8 mouse cellular contexts compared by ENCODE assay signal in genomic region chr4:108832916-108833827, GRCm38 (mm10). TPM values are rescaled to one million over a fixed set of nuclear protein-coding genes. Genes with fewer than 3 reads are reported as not detected.
DNase-seq lines count a peak whose midpoint lies in the region; ATAC-seq and TF ChIP-seq lines count a peak whose summit lies in the region.

TSS of gene Btf3l4 (minus strand) at chr4:108833614.

- no peaks in the 10 kb centered on the region for H3K27me3 ChIP-seq in heart, embryonic 11.5 days (ENCODE audit: control insufficient read depth, insufficient read depth, low read length)
- no peaks in the 10 kb centered on the region for H3K27me3 ChIP-seq in kidney, embryonic 16.5 days (ENCODE audit: insufficient read depth, low read length)
- H3K27me3 ChIP-seq in liver, adult 2 months (ENCODE audit: control insufficient read depth, insufficient read depth, low read length): no peaks in the 10 kb centered on the region
- H3K27me3 ChIP-seq in myocyte (ENCODE audit: control insufficient read depth, insufficient read depth, insufficient read length): no peaks in the 10 kb centered on the region
- H3K27me3 ChIP-seq in splenic B cell, adult 2 months (ENCODE audit: control insufficient read depth, insufficient read depth, low read length, poor library complexity, severe bottlenecking): no peaks in the 10 kb centered on the region

- peak within 1 kb of the TSS; percentile 99 for H3K9ac ChIP-seq in heart, embryonic 11.5 days (ENCODE audit: low read depth, low read length)
- H3K9ac ChIP-seq in kidney, embryonic 16.5 days (replicated peaks; ENCODE audit: low read length): peak within 1 kb of the TSS; percentile 99
- H3K9ac ChIP-seq in liver, adult 2 months (ENCODE audit: low read depth, low read length): peak within 1 kb of the TSS; percentile 97

- peak within 1 kb of the TSS; percentile 98 for H3K27ac ChIP-seq in heart, embryonic 11.5 days (ENCODE audit: low read depth, low read length)
- H3K27ac ChIP-seq in kidney, embryonic 16.5 days (ENCODE audit: low read length): peak within 1 kb of the TSS; percentile 100
- H3K27ac ChIP-seq in liver, adult 2 months (replicated peaks; ENCODE audit: insufficient read depth, low read depth, low read length): peak within 1 kb of the TSS; percentile 95

- peak within 1 kb of the TSS; percentile 84 for H3K4me2 ChIP-seq in heart, embryonic 11.5 days
- H3K4me2 ChIP-seq in kidney, embryonic 16.5 days (replicated peaks; ENCODE audit: low read depth, low read length): peak within 1 kb of the TSS; percentile 65
- peak within 1 kb of the TSS; percentile 98 for H3K4me2 ChIP-seq in myocyte (ENCODE audit: low read depth)

- peak; percentile 92 to 93 for DNase-seq in B cell, adult 2 months
- DNase-seq in brain, adult 2 months (ENCODE audit: low read depth, low spot score): peak; percentile 97
- DNase-seq in liver, adult 2 months (ENCODE audit: extremely low read depth, low read depth, low spot score): peak; percentile 80
- peak; percentile 94 for DNase-seq in splenic B cell, adult 2 months (ENCODE audit: low read depth, low spot score)

- under 1% methylated on average over 64 of the region's 73 CpGs for WGBS in heart, embryonic 11.5 days (ENCODE audit: insufficient replicate concordance)
- under 1% methylated on average over 64 of the region's 73 CpGs for WGBS in kidney, embryonic 16.5 days
- 1% methylated on average over 65 of the region's 73 CpGs for WGBS in liver, adult 2 months

- no peak for TF ChIP-seq CTCF in liver, adult 2 months (IDR thresholded peaks at IDR 0.05; ENCODE audit: low read depth, low read length)

- peaks cover 15% of the 10 kb centered on the region for H3K4me1 ChIP-seq in heart, embryonic 11.5 days (ENCODE audit: control insufficient read depth, insufficient read depth, low read length)
- peaks cover 24% of the 10 kb centered on the region for H3K4me1 ChIP-seq in kidney, embryonic 16.5 days (ENCODE audit: insufficient read depth, low read length)
- peaks cover 9% of the 10 kb centered on the region for H3K4me1 ChIP-seq in liver, adult 2 months (ENCODE audit: control insufficient read depth, insufficient read depth, low read length)

- H3ac ChIP-seq in myocyte (ENCODE audit: control insufficient read depth, insufficient read length): peak within 1 kb of the TSS; percentile 34

- peak within 1 kb of the TSS; percentile 95 for H3K4me3 ChIP-seq in heart, embryonic 11.5 days (ENCODE audit: low read depth, low read length)
- H3K4me3 ChIP-seq in kidney, embryonic 16.5 days (ENCODE audit: low read length): peak within 1 kb of the TSS; percentile 92
- peak within 1 kb of the TSS; percentile 97 for H3K4me3 ChIP-seq in liver, adult 2 months (ENCODE audit: insufficient read depth, low read depth, low read length)
- H3K4me3 ChIP-seq in myocyte: peak within 1 kb of the TSS; percentile 62

- peaks cover 11% of the 10 kb centered on the region; the same call in 1 of the 2 replicates for H3K79me2 ChIP-seq in liver, adult 2 months (ENCODE audit: control insufficient read depth, insufficient read depth, low read length)
- peaks cover 69% of the 10 kb centered on the region for H3K79me2 ChIP-seq in myocyte (ENCODE audit: control insufficient read depth, insufficient read depth)

- peaks cover 4% of the 10 kb centered on the region; the same call in 1 of the 2 replicates for H3K36me3 ChIP-seq in heart, embryonic 11.5 days (ENCODE audit: control insufficient read depth, insufficient read depth, low read length)
- H3K36me3 ChIP-seq in kidney, embryonic 16.5 days (ENCODE audit: insufficient read depth, low read length): peaks cover 16% of the 10 kb centered on the region; the same call in 1 of the 2 replicates
- H3K36me3 ChIP-seq in liver, adult 2 months (ENCODE audit: control insufficient read depth, insufficient read depth, low read length): peaks cover 10% of the 10 kb centered on the region
- peaks cover 12% of the 10 kb centered on the region for H3K36me3 ChIP-seq in myocyte (ENCODE audit: control insufficient read depth, insufficient read depth)
- no peaks in the 10 kb centered on the region for H3K36me3 ChIP-seq in splenic B cell, adult 2 months (ENCODE audit: control insufficient read depth, insufficient read depth, low read length, poor library complexity, severe bottlenecking)

- TF ChIP-seq POLR2A in liver, adult 2 months (IDR thresholded peaks at IDR 0.05; ENCODE audit: extremely low read depth, insufficient read depth, low read length): peak; percentile 49; the same call in 1 of the 2 replicates
- peak; percentile 85 for TF ChIP-seq POLR2A in myocyte (IDR thresholded peaks at IDR 0.05; ENCODE audit: insufficient read length, low read depth)

- ATAC-seq in erythroblast, adult 5-6 weeks (replicated peaks; ENCODE audit: low FRiP score, poor library complexity, severe bottlenecking): peak; percentile 97
- ATAC-seq in heart, embryonic 11.5 days (replicated peaks; ENCODE audit: insufficient number of reproducible peaks, low FRiP score, low TSS enrichment): peak; percentile 94
- peak; percentile 97 for ATAC-seq in kidney, embryonic 16.5 days (ENCODE audit: low FRiP score, low TSS enrichment)

- H3K9me3 ChIP-seq in heart, embryonic 11.5 days (replicated peaks; ENCODE audit: control insufficient read depth, low read length): no peaks in the 10 kb centered on the region
- H3K9me3 ChIP-seq in kidney, embryonic 16.5 days (ENCODE audit: low read length): no peaks in the 10 kb centered on the region

TF ChIP-seq in myocyte, 11 proteins besides CTCF, POLR2A, EP300 and RAD21:
- TF ChIP-seq TCF3 (IDR thresholded peaks at IDR 0.05; ENCODE audit: insufficient read length, low read depth) (no peak), REST (IDR thresholded peaks at IDR 0.05; ENCODE audit: insufficient read depth, insufficient read length) (no peak), USF1 (IDR thresholded peaks at IDR 0.05; ENCODE audit: low read depth) (peak; percentile 54), CEBPB (IDR thresholded peaks at IDR 0.05; ENCODE audit: insufficient read depth, poor library complexity, severe bottlenecking) (no peak), MYOD1 (IDR thresholded peaks at IDR 0.05; ENCODE audit: control insufficient read depth in 1 of 3, insufficient read length in 2 of 3, low read depth in 2 of 3) (peak in 1 of 3 experiments; percentile 29), POLR2AphosphoS2 (IDR thresholded peaks at IDR 0.05; ENCODE audit: insufficient read length, low read depth) (peak; percentile 88), MYOG (IDR thresholded peaks at IDR 0.05; ENCODE audit: control insufficient read depth in 1 of 3, insufficient read depth in 1 of 3, insufficient read length in 2 of 3, low read depth in 2 of 3) (peak in 1 of 3 experiments; percentile 1)

RNA-seq across cellular contexts. Expression of gene Btf3l4, which starts in this region (rescaled TPM):
- 17.1 and 21.7 TPM in 2 replicates for total RNA-seq in erythroblast, adult 5-6 weeks (2015; ENCODE audit: low replicate concordance)
- 12.0 and 18.3 TPM in 2 replicates for total RNA-seq in erythroblast, adult 5-6 weeks (2017; ENCODE audit: low replicate concordance)
- polyA plus RNA-seq in heart, embryonic 11.5 days (2014; fragmentation: Nextera tagmentation; extraction: Ambion mirVana): 157 and 162 TPM in 2 replicates
- polyA plus RNA-seq in kidney, embryonic 16.5 days (2015; fragmentation: Nextera tagmentation; extraction: Ambion mirVana): 139 and 146 TPM in 2 replicates
- 27.3 and 29.9 TPM in 2 replicates for total RNA-seq in liver, adult 2 months (2014; rRNA removed)
- 7.0 and 8.1 TPM in 2 replicates for polyA plus RNA-seq in liver, adult 2 months (2012; rRNA removed)
- polyA plus RNA-seq in myocyte (2012; fragmentation: generic; extraction: Trizol): 64.3 TPM

Comparison
In these comparisons a context has a peak if more than half of its experiments do, and no peak if none do; other contexts are left out.
1. Peak in every context shown above with its lines: DNase-seq, ATAC-seq, H3K4me3 ChIP-seq and H3K27ac ChIP-seq.